Mouse (Mus musculus) spleen, adult 2 months (tissue): ENCODE data around the gene Lst1. TPM values are rescaled to one million over a fixed set of nuclear protein-coding genes. Genes with fewer than 3 reads are reported as not detected.
A peak's percentile ranks its signal among the peaks of the same experiment; 100 is the strongest.

Experiments used
- DNase-seq, 2 experiments: peaks; one replicate each; pipeline versions ENCODE4 v3.0.0 to v3.0.0-alpha.2; 2012 to 2021; ENCODE audit warnings: low spot score in 2 of 2, low read depth in 1 of 2
- H3K27ac ChIP-seq: fragments of 200-500 bp; 2 replicates; pipeline ENCODE4 v1.5.1; 2012; ENCODE audit warnings: low read length, inconsistent platforms; ENCODE audit not compliant: insufficient read depth
- H3K27me3 ChIP-seq: fragments of 200-500 bp; 2 replicates; pipeline ENCODE4 v1.6.1; 2012; ENCODE audit warnings: mild to moderate bottlenecking, moderate library complexity, low read length, inconsistent platforms; ENCODE audit not compliant: control insufficient read depth, insufficient read depth
- H3K36me3 ChIP-seq: fragments of 200-500 bp; 2 replicates; pipeline ENCODE4 v1.6.1; 2012; ENCODE audit warnings: mild to moderate bottlenecking, low read length, inconsistent platforms; ENCODE audit not compliant: control insufficient read depth, insufficient read depth
- H3K4me1 ChIP-seq: fragments of 200-500 bp; 2 replicates; pipeline ENCODE4 v1.6.1; 2011; ENCODE audit warnings: inconsistent platforms; ENCODE audit not compliant: control insufficient read depth, insufficient read depth, insufficient read length
- H3K4me3 ChIP-seq: fragments of 200-500 bp; 2 replicates; pipeline ENCODE4 v1.5.1; 2011; ENCODE audit warnings: mild to moderate bottlenecking, inconsistent platforms; ENCODE audit not compliant: insufficient read depth, insufficient read length; ENCODE audit errors: extremely low read depth
- CTCF ChIP-seq: fragments of 200-500 bp; IDR thresholded peaks from 2 replicates; pipeline ENCODE4 v1.5.1; 2011; ENCODE audit warnings: mild to moderate bottlenecking, inconsistent platforms; ENCODE audit not compliant: insufficient read depth, insufficient read length, insufficient replicate concordance; ENCODE audit errors: extremely low read depth
- POLR2A ChIP-seq: fragments of 200-500 bp; IDR thresholded peaks from 2 replicates; pipeline ENCODE4 v1.6.1; 2011; ENCODE audit warnings: low read depth, low read length, inconsistent platforms
- WGBS: fragments of 180-500 bp; shearing (Covaris S2); methylation state at CpG from one replicate; pipeline ENCODE4 v1.1.7; 2018; 5-methylcytosine and 5-hydroxymethylcytosine counted together
- polyA plus RNA-seq: library from polyadenylated mRNA; depleted of rRNA; stranded (reverse); fragments of >200 nt; gene quantifications from 2 replicates; pipeline ENCODE4 v1.2.3, GENCODE M21; 2012

Lst1 gene
- polyA plus RNA-seq, 1 experiment: 109 TPM

GRCm38 (mm10) chr17:35222299-35222698 is 34.1 kb upstream of the Lst1 start:
- H3K4me1 ChIP-seq: peaks cover 46% of the 10 kb centered on the region
- no peaks in the 10 kb centered on the region for H3K27me3 ChIP-seq
- no peak for TF ChIP-seq CTCF
- TF ChIP-seq POLR2A: no peak
- H3K27ac ChIP-seq: peak overlapping the region; percentile 31
- 20% methylated on average over 6 of the region's 6 CpGs for WGBS
- peak in 1 of 2 experiments; percentile 22 for DNase-seq
- H3K36me3 ChIP-seq: peaks cover 2% of the 10 kb centered on the region; the same call in 1 of the 2 replicates
- no peak overlapping the region for H3K4me3 ChIP-seq

GRCm38 (mm10) chr17:35220156-35220952 is 32.1 kb upstream of the Lst1 start, which contains the start of gene Gm16181:
Gene Gm16181 (plus strand): TSS chr17:35220834.
- peak within 1 kb of the TSS; percentile 88 for H3K27ac ChIP-seq
- 54% methylated on average over 28 of the region's 28 CpGs for WGBS
- DNase-seq: peak in 1 of 2 experiments; percentile 10

GRCm38 (mm10) chr17:35219601-35220041 is 31.4 kb upstream of the Lst1 start:
- no peak overlapping the region for H3K4me3 ChIP-seq
- H3K36me3 ChIP-seq: peaks cover 2% of the 10 kb centered on the region; the same call in 1 of the 2 replicates
- peak overlapping the region; percentile 88 for H3K27ac ChIP-seq
- H3K27me3 ChIP-seq: no peaks in the 10 kb centered on the region
- peak in 1 of 2 experiments; percentile 53 for DNase-seq
- TF ChIP-seq POLR2A (no peak), CTCF (no peak)
- WGBS: 4% methylated on average over 6 of the region's 6 CpGs
- H3K4me1 ChIP-seq: peaks cover 52% of the 10 kb centered on the region

More at GRCm38 (mm10) chr17:35220156-35220952, 32.1 kb upstream of the Lst1 start, which contains the start of gene Gm16181:
- TF ChIP-seq CTCF (no peak), POLR2A (no peak)
- Histone ChIP-seq H3K4me3 (no peak within 1 kb of the TSS), H3K36me3 (peaks cover 2% of the 10 kb centered on the region; the same call in 1 of the 2 replicates), H3K27me3 (no peaks in the 10 kb centered on the region), H3K4me1 (peaks cover 47% of the 10 kb centered on the region)

- H3K27ac ChIP-seq: peak overlapping the region; percentile 88
- H3K27me3 ChIP-seq: no peaks in the 10 kb centered on the region
- DNase-seq: peak; percentile 72 to 78
- H3K4me1 ChIP-seq: peaks cover 56% of the 10 kb centered on the region
- TF ChIP-seq CTCF (no peak), POLR2A (no peak)
- H3K36me3 ChIP-seq: peaks cover 2% of the 10 kb centered on the region; the same call in 1 of the 2 replicates
- WGBS: 7% methylated on average over 18 of the region's 18 CpGs
- peak overlapping the region; percentile 40; the same call in 1 of the 2 replicates for H3K4me3 ChIP-seq
These were observed 30.4 kb upstream of the Lst1 start for GRCm38 (mm10) chr17:35218516-35219193.

- 68% methylated on average over 5 of the region's 5 CpGs for WGBS
- no peak overlapping the region for H3K27ac ChIP-seq
- H3K4me1 ChIP-seq: peaks cover 55% of the 10 kb centered on the region
- DNase-seq: no peak
- no peak for TF ChIP-seq POLR2A
- TF ChIP-seq CTCF: no peak
- no peak overlapping the region for H3K4me3 ChIP-seq
- no peaks in the 10 kb centered on the region for H3K36me3 ChIP-seq
- H3K27me3 ChIP-seq: no peaks in the 10 kb centered on the region
These were observed 24.8 kb upstream of the Lst1 start for GRCm38 (mm10) chr17:35213071-35213470.

GRCm38 (mm10) chr17:35210593-35210992 is 22.4 kb upstream of the Lst1 start:
- no peak for DNase-seq
- H3K4me3 ChIP-seq: no peak overlapping the region
- H3K27me3 ChIP-seq: no peaks in the 10 kb centered on the region
- no peaks in the 10 kb centered on the region for H3K36me3 ChIP-seq
- TF ChIP-seq POLR2A (no peak), CTCF (no peak)
- WGBS: 56% methylated on average over 3 of the region's 3 CpGs
- peak overlapping the region; percentile 84 for H3K27ac ChIP-seq
- H3K4me1 ChIP-seq: peaks cover 44% of the 10 kb centered on the region
